In genomic region chr10:17722653-17723410, GRCm38 (mm10) we compare ENCODE assay signal across 8 mouse cellular contexts. TPM values are rescaled to one million over a fixed set of nuclear protein-coding genes. Genes with fewer than 3 reads are reported as not detected.
A peak's percentile ranks its signal among the peaks of the same experiment; 100 is the strongest.
DNase-seq lines count a peak whose midpoint lies in the region; ATAC-seq and TF ChIP-seq lines count a peak whose summit lies in the region.

TSS of gene Cited2 (plus strand) at chr10:17723218.

- peak; percentile 67 for TF ChIP-seq CTCF in midbrain, postnatal 0 days (IDR thresholded peaks at IDR 0.05)

- WGBS in embryonic facial prominence, embryonic 14.5 days: 0% methylated on average over 29 of the region's 55 CpGs
- WGBS in limb, embryonic 14.5 days: 1% methylated on average over 55 of the region's 55 CpGs
- under 1% methylated on average over 55 of the region's 55 CpGs for WGBS in midbrain, postnatal 0 days

- no peaks in the 10 kb centered on the region for H3K36me3 ChIP-seq in embryonic facial prominence, embryonic 14.5 days (ENCODE audit: control insufficient read depth, insufficient read depth, low read length)
- no peaks in the 10 kb centered on the region for H3K36me3 ChIP-seq in limb, embryonic 14.5 days (ENCODE audit: control insufficient read depth, insufficient read depth, low read length)
- H3K36me3 ChIP-seq in midbrain, postnatal 0 days (ENCODE audit: insufficient read depth, low read length): no peaks in the 10 kb centered on the region

- peak; percentile 94 for DNase-seq in 3T3-L1 (ENCODE audit: low read depth, low spot score)
- DNase-seq in adrenal gland, postnatal 4 days (ENCODE audit: low spot score in 2 of 2): peak; percentile 96
- DNase-seq in embryonic facial prominence, embryonic 14.5 days (ENCODE audit: low spot score): peak; percentile 97
- DNase-seq in heart, adult 8-10 months (ENCODE audit: low spot score): peak; percentile 99
- DNase-seq in kidney, adult 9 months: peak; percentile 98
- DNase-seq in limb, embryonic 14.5 days (ENCODE audit: low spot score): peak; percentile 94
- DNase-seq in midbrain, postnatal 0 days (ENCODE audit: low spot score): peak; percentile 97
- DNase-seq in spleen, postnatal 14 days (ENCODE audit: low spot score in 2 of 2): peak; percentile 93 to 95

- peak within 1 kb of the TSS; percentile 79 for H3K4me2 ChIP-seq in embryonic facial prominence, embryonic 14.5 days (ENCODE audit: low read depth, low read length)
- H3K4me2 ChIP-seq in limb, embryonic 14.5 days (replicated peaks; ENCODE audit: low read depth, low read length, severe bottlenecking): peak within 1 kb of the TSS; percentile 71
- peak within 1 kb of the TSS; percentile 74 for H3K4me2 ChIP-seq in midbrain, postnatal 0 days (ENCODE audit: low read depth, low read length, poor library complexity, severe bottlenecking)

- peak; percentile 100; the same call in 1 of the 2 replicates for TF ChIP-seq POLR2A in limb, embryonic 14.5 days (IDR thresholded peaks at IDR 0.05; ENCODE audit: borderline replicate concordance, extremely low read depth, insufficient read depth, insufficient read length)

- H3K9me3 ChIP-seq in embryonic facial prominence, embryonic 14.5 days (ENCODE audit: control insufficient read depth, low read length): no peaks in the 10 kb centered on the region
- H3K9me3 ChIP-seq in limb, embryonic 14.5 days (ENCODE audit: control insufficient read depth, low read length): no peaks in the 10 kb centered on the region
- H3K9me3 ChIP-seq in midbrain, postnatal 0 days (ENCODE audit: low read length): no peaks in the 10 kb centered on the region

- no peaks in the 10 kb centered on the region for H3K27me3 ChIP-seq in embryonic facial prominence, embryonic 14.5 days (replicated peaks; ENCODE audit: control insufficient read depth, insufficient read depth, low read length)
- no peaks in the 10 kb centered on the region for H3K27me3 ChIP-seq in limb, embryonic 14.5 days (ENCODE audit: control insufficient read depth, insufficient read depth, low read length)
- no peaks in the 10 kb centered on the region for H3K27me3 ChIP-seq in midbrain, postnatal 0 days (ENCODE audit: insufficient read depth, low read length)

- peak within 1 kb of the TSS; percentile 97 for H3K27ac ChIP-seq in embryonic facial prominence, embryonic 14.5 days (replicated peaks; ENCODE audit: low read depth, low read length)
- H3K27ac ChIP-seq in limb, embryonic 14.5 days (replicated peaks; ENCODE audit: low read depth, low read length): peak within 1 kb of the TSS; percentile 97
- peak within 1 kb of the TSS; percentile 100 for H3K27ac ChIP-seq in midbrain, postnatal 0 days (ENCODE audit: low read depth, low read length)

- H3K9ac ChIP-seq in embryonic facial prominence, embryonic 14.5 days (ENCODE audit: low read depth, low read length): peak within 1 kb of the TSS; percentile 84
- peak within 1 kb of the TSS; percentile 81 for H3K9ac ChIP-seq in limb, embryonic 14.5 days (ENCODE audit: low read depth, low read length, severe bottlenecking)
- H3K9ac ChIP-seq in midbrain, postnatal 0 days (replicated peaks; ENCODE audit: low read length, poor library complexity, severe bottlenecking): peak within 1 kb of the TSS; percentile 97

- peak within 1 kb of the TSS; percentile 87 for H3K4me3 ChIP-seq in embryonic facial prominence, embryonic 14.5 days (ENCODE audit: low read depth, low read length)
- H3K4me3 ChIP-seq in limb, embryonic 14.5 days (replicated peaks; ENCODE audit: low read length): peak within 1 kb of the TSS; percentile 61
- peak within 1 kb of the TSS; percentile 94 for H3K4me3 ChIP-seq in midbrain, postnatal 0 days (ENCODE audit: low read depth, low read length)

- H3K4me1 ChIP-seq in embryonic facial prominence, embryonic 14.5 days (ENCODE audit: control insufficient read depth, insufficient read depth, low read length): peaks cover 26% of the 10 kb centered on the region
- H3K4me1 ChIP-seq in limb, embryonic 14.5 days (ENCODE audit: control insufficient read depth, insufficient read depth, low read length): peaks cover 14% of the 10 kb centered on the region; the same call in 1 of the 2 replicates
- H3K4me1 ChIP-seq in midbrain, postnatal 0 days (ENCODE audit: insufficient read depth, low read length): peaks cover 3% of the 10 kb centered on the region; the same call in 1 of the 2 replicates

- ATAC-seq in embryonic facial prominence, embryonic 14.5 days (ENCODE audit: low read depth): peak; percentile 85
- peak; percentile 84 for ATAC-seq in limb, embryonic 14.5 days (ENCODE audit: low FRiP score, low read depth)
- peak; percentile 86 for ATAC-seq in midbrain, postnatal 0 days (ENCODE audit: low FRiP score)

RNA-seq across cellular contexts. Expression of gene Cited2, which starts in this region (rescaled TPM):
- total RNA-seq in adrenal gland, postnatal 4 days (2021): 100 to 1,000 TPM; 145 to 155 TPM
- 37.5 and 40.6 TPM in 2 replicates for polyA plus RNA-seq in embryonic facial prominence, embryonic 14.5 days (2014; fragmentation: Nextera tagmentation; extraction: Ambion mirVana)
- total RNA-seq in heart, adult 8-10 months (2022): 10 to 100 TPM; 35.4 to 53.6 (median 45.5) TPM
- polyA plus RNA-seq in limb, embryonic 14.5 days (2012; rRNA removed): 55.7 and 67.5 TPM in 2 replicates
- 44.7 and 45.7 TPM in 2 replicates for polyA plus RNA-seq in limb, embryonic 14.5 days (2014; fragmentation: Nextera tagmentation; extraction: Ambion mirVana)
- 72.1 and 107 TPM in 2 replicates for total RNA-seq in midbrain, postnatal 0 days (2014; rRNA removed)
- 44.6 and 48.2 TPM in 2 replicates for polyA plus RNA-seq in midbrain, postnatal 0 days (2015; fragmentation: Nextera tagmentation; extraction: Ambion mirVana)

Comparison
In these comparisons a context has a peak if more than half of its experiments do, and no peak if none do; other contexts are left out.
1. Peak in every context shown above with its lines: DNase-seq, ATAC-seq, H3K4me3 ChIP-seq and H3K27ac ChIP-seq.